Mouse (Mus musculus): Measurements from ENCODE around the gene Sept6.
A peak's percentile ranks its signal among the peaks of the same experiment; 100 is the strongest.

Gene Sept6

GRCm38 (mm10) chrX:36991694-36992093 is at the start of gene Sept6:
Gene Sept6 (minus strand): TSS chrX:36991794.
- no peak for DNase-seq (ENCODE audit: low read depth, low spot score)

- no peak for DNase-seq (ENCODE audit: low read depth, low spot score)
Measured at GRCm38 (mm10) chrX:37028378-37028777, 36.8 kb upstream of the Sept6 start.

- DNase-seq (ENCODE audit: low read depth, low spot score) = no peak
Measured at GRCm38 (mm10) chrX:37023652-37024309, 32.2 kb upstream of the Sept6 start.

GRCm38 (mm10) chrX:37022690-37023089 is 31.1 kb upstream of the Sept6 start:
- peak; percentile 11 for DNase-seq (ENCODE audit: low read depth, low spot score)

- no peak for DNase-seq (ENCODE audit: low read depth, low spot score)
Measured at GRCm38 (mm10) chrX:37019045-37019444, 27.5 kb upstream of the Sept6 start.

GRCm38 (mm10) chrX:37018150-37018654 is 26.6 kb upstream of the Sept6 start:
- no peak for DNase-seq (ENCODE audit: low read depth, low spot score)

GRCm38 (mm10) chrX:37013870-37014269 is 22.3 kb upstream of the Sept6 start:
- DNase-seq (ENCODE audit: low read depth, low spot score) = no peak

GRCm38 (mm10) chrX:36991039-36991438 is 555 bp downstream of the Sept6 start:
- DNase-seq (ENCODE audit: low read depth, low spot score) = no peak

- no peak for DNase-seq (ENCODE audit: low read depth, low spot score)
Measured at GRCm38 (mm10) chrX:36989752-36990404, 1.7 kb downstream of the Sept6 start.

- no peak for DNase-seq (ENCODE audit: low read depth, low spot score)
Measured at GRCm38 (mm10) chrX:36989234-36989751, 2.3 kb downstream of the Sept6 start.

- DNase-seq (ENCODE audit: low read depth, low spot score) = no peak
Measured at GRCm38 (mm10) chrX:36988754-36989153, 2.8 kb downstream of the Sept6 start.

GRCm38 (mm10) chrX:36987851-36988250 is 3.7 kb downstream of the Sept6 start:
- DNase-seq (ENCODE audit: low read depth, low spot score) = no peak

GRCm38 (mm10) chrX:36985041-36985440 is 6.6 kb downstream of the Sept6 start:
- no peak for DNase-seq (ENCODE audit: low read depth, low spot score)

GRCm38 (mm10) chrX:36983654-36984311 is 7.8 kb downstream of the Sept6 start:
- no peak for DNase-seq (ENCODE audit: low read depth, low spot score)

GRCm38 (mm10) chrX:36982892-36983653 is 8.5 kb downstream of the Sept6 start:
- DNase-seq (ENCODE audit: low read depth, low spot score) = no peak

GRCm38 (mm10) chrX:36980563-36981187 is 10.9 kb downstream of the Sept6 start:
- DNase-seq (ENCODE audit: low read depth, low spot score) = no peak

GRCm38 (mm10) chrX:36977863-36978262 is 13.7 kb downstream of the Sept6 start:
- no peak for DNase-seq (ENCODE audit: low read depth, low spot score)

GRCm38 (mm10) chrX:36976980-36977379 is 14.6 kb downstream of the Sept6 start:
- DNase-seq (ENCODE audit: low read depth, low spot score) = no peak

GRCm38 (mm10) chrX:36976272-36976671 is 15.3 kb downstream of the Sept6 start:
- no peak for DNase-seq (ENCODE audit: low read depth, low spot score)

- no peak for DNase-seq (ENCODE audit: low read depth, low spot score)
Measured at GRCm38 (mm10) chrX:36974905-36975304, 16.7 kb downstream of the Sept6 start.

- no peak for DNase-seq (ENCODE audit: low read depth, low spot score)
Measured at GRCm38 (mm10) chrX:36972951-36973471, 18.6 kb downstream of the Sept6 start.
